Mouse (Mus musculus) stomach, postnatal 0 days (tissue): ENCODE data around the gene Gm42674. TPM values are rescaled to one million over a fixed set of nuclear protein-coding genes. Genes with fewer than 3 reads are reported as not detected.

ENCODE experiments used
- ATAC-seq: fragments of 200-750 bp; cut with Nextera tagmentation; 2 replicates; pipeline ENCODE4 v1.8.0; 2017; ENCODE audit not compliant: low FRiP score, low TSS enrichment
- DNase-seq: peaks from one replicate; pipeline ENCODE4 v3.0.0-alpha.2; 2016; ENCODE audit warnings: low spot score
- H3K27ac ChIP-seq: fragments of 300-500 bp; sonication (generic); replicated peaks from 2 replicates; pipeline ENCODE4 v1.5.1; 2014; ENCODE audit warnings: mild to moderate bottlenecking, control low read depth
- H3K27me3 ChIP-seq: fragments of 300-500 bp; sonication (generic); 2 replicates; pipeline ENCODE4 v1.6.1; 2014; ENCODE audit warnings: low read length; ENCODE audit not compliant: control insufficient read depth, insufficient read depth
- H3K36me3 ChIP-seq: fragments of 300-500 bp; sonication (generic); 2 replicates; pipeline ENCODE4 v1.6.1; 2014; ENCODE audit warnings: low read length, mixed read lengths; ENCODE audit not compliant: control insufficient read depth, insufficient read depth
- H3K4me1 ChIP-seq: fragments of 300-500 bp; sonication (generic); replicated peaks from 2 replicates; pipeline ENCODE4 v1.6.1; 2014; ENCODE audit warnings: antibody characterized with exemption; ENCODE audit not compliant: control insufficient read depth, insufficient read depth
- H3K4me2 ChIP-seq: fragments of 300-500 bp; sonication (generic); replicated peaks from 2 replicates; pipeline ENCODE4 v1.6.1; 2014; ENCODE audit warnings: low read depth, mild to moderate bottlenecking, control low read depth, moderate library complexity
- H3K4me3 ChIP-seq: fragments of 300-500 bp; sonication (generic); 2 replicates; pipeline ENCODE4 v1.5.1; 2014; ENCODE audit warnings: low read depth, low read length, control low read depth
- H3K9ac ChIP-seq: fragments of 300-500 bp; sonication (generic); 2 replicates; pipeline ENCODE4 v1.6.1; 2014; ENCODE audit warnings: mild to moderate bottlenecking, low read length, control low read depth, mixed read lengths
- H3K9me3 ChIP-seq: fragments of 300-500 bp; sonication (generic); 2 replicates; pipeline ENCODE4 v1.6.1; 2016; ENCODE audit warnings: low read length; ENCODE audit not compliant: control insufficient read depth
- CTCF ChIP-seq: IDR thresholded peaks from 2 replicates; pipeline ENCODE4 v1.5.1; 2016; ENCODE audit warnings: antibody characterized with exemption, low read depth, mild to moderate bottlenecking, moderate library complexity
- EP300 ChIP-seq: optimal IDR thresholded peaks from 2 replicates; pipeline ENCODE3; 2016; ENCODE audit warnings: antibody characterized with exemption
- WGBS: fragments of 180-500 bp; shearing (Covaris S2); extraction: QIAGEN DNeasy Blood & Tissue Kit; methylation state at CpG from one replicate; pipeline ENCODE4 v1.1.7; 2014; 5-methylcytosine and 5-hydroxymethylcytosine counted together
- polyA plus RNA-seq: library from polyadenylated mRNA; unstranded; fragments of >200 nt; fragmentation: Nextera tagmentation; extraction: Ambion mirVana; gene quantifications from 2 replicates; pipeline ENCODE4 v1.2.1, GENCODE M21; 2015

The Gm42674 gene
- polyA plus RNA-seq, 1 experiment from 2014 or later = not detected

GRCm38 (mm10) chr3:90644220-90644619 is 42.5 kb downstream of the Gm42674 start:
- no peak overlapping the region for H3K9ac ChIP-seq
- 51% methylated on average over 3 of the region's 3 CpGs for WGBS
- H3K27me3 ChIP-seq = no peaks in the 10 kb centered on the region
- TF ChIP-seq CTCF (peak; percentile 75), EP300 (no peak)
- H3K36me3 ChIP-seq = no peaks in the 10 kb centered on the region
- H3K4me3 ChIP-seq = no peak overlapping the region
- ATAC-seq (no peak), DNase-seq (peak; percentile 48)
- no peaks in the 10 kb centered on the region for H3K4me1 ChIP-seq
- H3K27ac ChIP-seq = no peak overlapping the region
- no peaks in the 10 kb centered on the region for H3K9me3 ChIP-seq
- no peak overlapping the region for H3K4me2 ChIP-seq

- no peaks in the 10 kb centered on the region for H3K9me3 ChIP-seq
- H3K4me2 ChIP-seq = no peak overlapping the region
- H3K27me3 ChIP-seq = no peaks in the 10 kb centered on the region
- DNase-seq (peak; percentile 5), ATAC-seq (no peak)
- no peak overlapping the region for H3K9ac ChIP-seq
- WGBS = 87% methylated on average over 1 of the region's 1 CpGs
- no peak overlapping the region for H3K27ac ChIP-seq
- no peak for TF ChIP-seq CTCF
- no peak for TF ChIP-seq EP300
- H3K4me3 ChIP-seq = no peak overlapping the region
- no peaks in the 10 kb centered on the region for H3K36me3 ChIP-seq
- no peaks in the 10 kb centered on the region for H3K4me1 ChIP-seq
Measured at GRCm38 (mm10) chr3:90647291-90647690, 45.6 kb downstream of the Gm42674 start.

- no peak overlapping the region for H3K9ac ChIP-seq
- no peaks in the 10 kb centered on the region for H3K9me3 ChIP-seq
- ATAC-seq (no peak), DNase-seq (no peak)
- TF ChIP-seq CTCF = no peak
- no peak for TF ChIP-seq EP300
- H3K4me3 ChIP-seq = no peak overlapping the region
- H3K4me1 ChIP-seq = no peaks in the 10 kb centered on the region
- no peak overlapping the region for H3K27ac ChIP-seq
- no peaks in the 10 kb centered on the region for H3K27me3 ChIP-seq
- no peaks in the 10 kb centered on the region for H3K36me3 ChIP-seq
- no peak overlapping the region for H3K4me2 ChIP-seq
Measured at GRCm38 (mm10) chr3:90648981-90649380, 47.3 kb downstream of the Gm42674 start.

- no peaks in the 10 kb centered on the region for H3K36me3 ChIP-seq
- H3K9me3 ChIP-seq = no peaks in the 10 kb centered on the region
- 89% methylated on average over 2 of the region's 2 CpGs for WGBS
- ATAC-seq = no peak
- H3K9ac ChIP-seq = no peak overlapping the region
- no peak for DNase-seq
- no peaks in the 10 kb centered on the region for H3K27me3 ChIP-seq
- H3K4me2 ChIP-seq = no peak overlapping the region
- no peak overlapping the region for H3K27ac ChIP-seq
- no peak for TF ChIP-seq CTCF
- no peak for TF ChIP-seq EP300
- no peak overlapping the region for H3K4me3 ChIP-seq
- H3K4me1 ChIP-seq = no peaks in the 10 kb centered on the region
Measured at GRCm38 (mm10) chr3:90649832-90650231, 48.1 kb downstream of the Gm42674 start.

DNA sequence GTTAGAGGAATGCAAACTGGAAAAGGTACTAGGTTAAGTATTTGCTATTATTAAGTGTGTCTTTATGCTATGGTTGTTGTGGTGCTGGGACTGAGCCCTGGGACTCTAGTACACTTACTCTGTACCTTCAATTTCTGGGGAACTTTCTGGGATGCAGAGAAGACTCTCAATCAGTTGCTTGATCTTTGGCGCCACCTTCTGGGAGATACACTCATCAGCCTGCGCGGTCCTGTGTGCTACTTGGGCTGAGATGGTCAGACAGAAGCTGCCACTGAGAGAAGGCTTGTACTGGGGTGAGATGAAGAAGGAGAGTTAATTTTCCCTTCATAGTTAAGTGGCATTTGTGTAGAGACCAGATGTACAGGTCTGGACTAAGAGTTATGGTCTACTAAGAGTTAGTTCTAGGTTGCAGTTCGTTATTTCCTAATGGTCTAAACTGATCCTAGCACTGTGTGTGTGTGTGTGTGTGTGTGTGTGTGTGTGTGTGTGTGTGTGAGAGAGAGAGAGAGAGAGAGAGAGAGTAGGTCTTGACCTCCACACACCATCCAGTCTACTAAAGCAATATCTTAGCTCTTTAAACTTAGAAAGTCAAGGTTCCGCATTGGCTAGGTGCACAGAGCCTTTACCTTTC is 51.3 kb downstream of the Gm42674 start:
- ATAC-seq (peak; percentile 76), DNase-seq (peak; percentile 79)
- no peak overlapping the region for H3K27ac ChIP-seq
- peak; percentile 93 for TF ChIP-seq CTCF
- TF ChIP-seq EP300 = no peak
- H3K4me3 ChIP-seq = no peak overlapping the region
- no peaks in the 10 kb centered on the region for H3K4me1 ChIP-seq
- H3K9me3 ChIP-seq = no peaks in the 10 kb centered on the region
- no peaks in the 10 kb centered on the region for H3K36me3 ChIP-seq
- no peak overlapping the region for H3K9ac ChIP-seq
- H3K4me2 ChIP-seq = no peak overlapping the region
- H3K27me3 ChIP-seq = no peaks in the 10 kb centered on the region
- 38% methylated on average over 5 of the region's 5 CpGs for WGBS

GRCm38 (mm10) chr3:90653717-90654116 is 52.0 kb downstream of the Gm42674 start, which contains the start of gene S100a7a:
Gene S100a7a (plus strand): TSS chr3:90654017.
- Histone ChIP-seq H3K4me2 (no peak within 1 kb of the TSS), H3K4me3 (no peak within 1 kb of the TSS), H3K9me3 (no peaks in the 10 kb centered on the region), H3K9ac (no peak within 1 kb of the TSS), H3K27ac (no peak within 1 kb of the TSS), H3K4me1 (no peaks in the 10 kb centered on the region), H3K27me3 (no peaks in the 10 kb centered on the region), H3K36me3 (no peaks in the 10 kb centered on the region)
- no peak for TF ChIP-seq CTCF
- TF ChIP-seq EP300 = no peak
- DNase-seq (no peak), ATAC-seq (no peak)

Other genes with a start within 250 kb of the Gm42674 start
- gene Slc27a3, start 212.0 kb upstream of the Gm42674 start, polyA plus RNA-seq = 4.7 and 5.3 TPM in 2 replicates
- 9.2 and 9.7 TPM in 2 replicates for gene Ints3, start 168.3 kb upstream of the Gm42674 start, polyA plus RNA-seq
- 3.0 and 3.6 TPM in 2 replicates for gene Npr1, start 136.0 kb upstream of the Gm42674 start, polyA plus RNA-seq
- gene Ilf2, start 125.8 kb upstream of the Gm42674 start, polyA plus RNA-seq = 55.9 and 57.6 TPM in 2 replicates
- gene Snapin, start 110.9 kb upstream of the Gm42674 start, polyA plus RNA-seq = 63.4 and 68.2 TPM in 2 replicates
- 72.2 and 74.2 TPM in 2 replicates for gene Chtop, start 92.4 kb upstream of the Gm42674 start, polyA plus RNA-seq
- 386 TPM in 2 replicates for gene S100a1, start 87.5 kb upstream of the Gm42674 start, polyA plus RNA-seq
- gene S100a13, start 87.5 kb upstream of the Gm42674 start, polyA plus RNA-seq = 66.7 and 73.6 TPM in 2 replicates
- gene S100a14, start 75.0 kb upstream of the Gm42674 start, polyA plus RNA-seq = 271 and 299 TPM in 2 replicates
- 559 and 590 TPM in 2 replicates for gene S100a16, start 64.7 kb upstream of the Gm42674 start, polyA plus RNA-seq
- 1.2 and 2.1 TPM in 2 replicates for gene S100a3, start 41.3 kb upstream of the Gm42674 start, polyA plus RNA-seq
- gene S100a2, start 11.7 kb upstream of the Gm42674 start, polyA plus RNA-seq = 0.65 and 1.2 TPM in 2 replicates
- 12.1 and 17.4 TPM in 2 replicates for gene S100a4, start 1.9 kb downstream of the Gm42674 start, polyA plus RNA-seq
- gene S100a5, start 6.6 kb downstream of the Gm42674 start, polyA plus RNA-seq = 9.6 and 10.5 TPM in 2 replicates
- 3,650 and 3,685 TPM in 2 replicates for gene S100a6, start 11.0 kb downstream of the Gm42674 start, polyA plus RNA-seq
- gene S100a7a, start 52.1 kb downstream of the Gm42674 start, polyA plus RNA-seq = 24.5 and 27.3 TPM in 2 replicates
- gene S100a8, start 67.1 kb downstream of the Gm42674 start, polyA plus RNA-seq = 14.4 and 18.3 TPM in 2 replicates
- 56.6 and 65.4 TPM in 2 replicates for gene S100a9, start 93.8 kb downstream of the Gm42674 start, polyA plus RNA-seq
- 0.33 and 0.50 TPM in 2 replicates for gene Pglyrp4, start 125.0 kb downstream of the Gm42674 start, polyA plus RNA-seq
- not detected in 2 replicates for gene Gm5849, start 176.0 kb downstream of the Gm42674 start, polyA plus RNA-seq